11 mouse cellular contexts compared by ENCODE assay signal in genomic region chr1:176992517-176992916, GRCm38 (mm10).
"Had no signal": no experiment of that assay in that cellular context is flagged by ENCODE, and none has a peak within 500 bp of the region (broad histone marks: within the 10 kb centered on the region; RNA-seq: fewer than 3 reads in every experiment).

No protein-coding gene starts in this region.

- H3K9me3 ChIP-seq: limb, embryonic 15.5 days; liver, embryonic 13.5 days; lung, embryonic 15.5 days; megakaryocyte, embryonic 14.5 days; midbrain, embryonic 12.5 days had no signal

- H3K36me3 ChIP-seq: limb, embryonic 15.5 days; liver, embryonic 13.5 days; lung, embryonic 15.5 days; midbrain, embryonic 12.5 days had no signal

- H3K27me3 ChIP-seq: limb, embryonic 15.5 days; liver, embryonic 13.5 days; lung, embryonic 15.5 days; megakaryocyte, embryonic 14.5 days; midbrain, embryonic 12.5 days had no signal

- ATAC-seq: liver, postnatal 0 days; midbrain, embryonic 16.5 days had no signal

- H3K4me2 ChIP-seq: limb, embryonic 15.5 days; liver, embryonic 13.5 days; lung, embryonic 15.5 days; midbrain, embryonic 12.5 days had no signal

- H3K27ac ChIP-seq: limb, embryonic 15.5 days; liver, embryonic 13.5 days; lung, embryonic 15.5 days; macrophage had no signal

- H3K4me3 ChIP-seq: limb, embryonic 15.5 days; liver, embryonic 13.5 days; lung, embryonic 15.5 days; midbrain, embryonic 12.5 days had no signal

- DNase-seq: kidney, postnatal 14 days; layer of hippocampus, postnatal 36 days; liver, embryonic 13.5 days; liver, postnatal 0 days; lung, postnatal 14 days had no signal

- H3K9ac ChIP-seq: limb, embryonic 15.5 days; liver, embryonic 13.5 days; liver, postnatal 0 days; lung, embryonic 15.5 days; midbrain, embryonic 12.5 days had no signal
